Mouse (Mus musculus) heart, embryonic 12.5 days (tissue): Measurements from ENCODE around the gene Trpm3. TPM values are rescaled to one million over a fixed set of nuclear protein-coding genes. Genes with fewer than 3 reads are reported as not detected.

Experiments
- ATAC-seq: fragments of 200-750 bp; cut with Nextera tagmentation; 2 replicates; pipeline ENCODE4 v1.8.0; 2017; ENCODE audit warnings: moderate TSS enrichment, moderate library complexity; ENCODE audit not compliant: insufficient number of reproducible peaks, low FRiP score
- H3K27ac ChIP-seq: fragments of 300-500 bp; sonication (generic); 2 replicates; pipeline ENCODE4 v1.5.1; 2016; ENCODE audit warnings: mild to moderate bottlenecking, moderate library complexity; ENCODE audit not compliant: poor library complexity, severe bottlenecking
- H3K27me3 ChIP-seq: fragments of 300-500 bp; sonication (generic); replicated peaks from 2 replicates; pipeline ENCODE4 v1.6.1; 2016; ENCODE audit warnings: mild to moderate bottlenecking, moderate library complexity
- H3K36me3 ChIP-seq: fragments of 300-500 bp; sonication (generic); 2 replicates; pipeline ENCODE4 v1.6.1; 2016; ENCODE audit warnings: mild to moderate bottlenecking, moderate library complexity
- H3K4me1 ChIP-seq: fragments of 300-500 bp; sonication (generic); replicated peaks from 2 replicates; pipeline ENCODE4 v1.6.1; 2016; ENCODE audit warnings: mild to moderate bottlenecking
- H3K4me2 ChIP-seq: fragments of 300-500 bp; sonication (generic); 2 replicates; pipeline ENCODE4 v1.6.1; 2016; ENCODE audit warnings: mild to moderate bottlenecking, moderate library complexity
- H3K4me3 ChIP-seq: fragments of 300-500 bp; sonication (generic); 2 replicates; pipeline ENCODE4 v1.5.1; 2016; ENCODE audit warnings: mild to moderate bottlenecking
- H3K9ac ChIP-seq: fragments of 300-500 bp; sonication (generic); 2 replicates; pipeline ENCODE4 v1.6.1; 2016; ENCODE audit warnings: mild to moderate bottlenecking, moderate library complexity
- H3K9me3 ChIP-seq: fragments of 300-500 bp; sonication (generic); replicated peaks from 2 replicates; pipeline ENCODE4 v1.6.1; 2016; ENCODE audit warnings: mild to moderate bottlenecking, moderate library complexity
- WGBS: fragments of 180-500 bp; shearing (Covaris S2); methylation state at CpG from one replicate; pipeline ENCODE4 v1.1.7; 2016; 5-methylcytosine and 5-hydroxymethylcytosine counted together
- microRNA counts: library from miRNA; unstranded; fragments of <30 nt; microRNA quantifications from one replicate; lab custom pipeline; 2017
- microRNA-seq: library from miRNA; unstranded; fragments of <30 nt; microRNA quantifications from one replicate; pipeline ENCODE4, GENCODE M21; 2017
- polyA plus RNA-seq: library from polyadenylated mRNA; unstranded; fragments of >200 nt; fragmentation: Nextera tagmentation; extraction: Ambion mirVana; gene quantifications from 2 replicates; pipeline ENCODE4 v1.2.1, GENCODE M21; 2016

Gene Trpm3
- polyA plus RNA-seq, 1 experiment from 2014 or later = 1.0 TPM

DNA sequence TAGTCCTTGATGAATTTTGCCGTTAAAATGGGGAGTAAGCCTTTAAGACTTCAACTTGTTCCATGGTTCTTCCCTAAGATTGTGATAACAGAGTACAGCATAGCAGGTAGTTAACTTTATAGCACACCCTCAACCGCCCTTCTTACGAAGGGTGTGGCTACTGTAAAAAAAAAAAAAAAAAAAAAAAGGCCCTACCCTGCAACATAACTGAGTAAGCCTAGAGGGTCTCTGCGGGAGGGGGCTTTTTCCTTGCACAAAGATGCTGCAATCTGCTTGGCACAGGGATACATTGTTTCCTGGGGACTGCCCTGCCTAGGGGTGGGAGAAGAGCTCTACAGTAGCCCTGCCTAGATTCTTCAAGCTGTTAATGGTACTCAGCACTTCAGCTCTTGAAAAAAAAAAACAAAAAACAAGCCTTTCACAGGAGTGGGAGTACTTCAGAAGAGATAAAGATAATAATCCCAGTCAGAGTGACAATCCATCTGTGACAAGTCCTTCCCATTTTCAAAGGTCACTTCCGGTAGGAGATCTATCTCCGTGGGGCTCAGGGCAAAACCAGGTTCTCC lies 903.4 kb downstream of the Trpm3 start:
- WGBS = 32% methylated on average over 6 of the region's 6 CpGs
- no peak overlapping the region for H3K4me3 ChIP-seq
- no peaks in the 10 kb centered on the region for H3K4me1 ChIP-seq
- no peak overlapping the region for H3K9ac ChIP-seq
- no peak overlapping the region for H3K4me2 ChIP-seq
- no peak for ATAC-seq
- no peaks in the 10 kb centered on the region for H3K27me3 ChIP-seq
- no peaks in the 10 kb centered on the region for H3K36me3 ChIP-seq
- no peaks in the 10 kb centered on the region for H3K9me3 ChIP-seq
- H3K27ac ChIP-seq = no peak overlapping the region

- no peaks in the 10 kb centered on the region for H3K9me3 ChIP-seq
- H3K36me3 ChIP-seq = no peaks in the 10 kb centered on the region
- H3K27ac ChIP-seq = no peak overlapping the region
- H3K9ac ChIP-seq = no peak overlapping the region
- no peak for ATAC-seq
- H3K4me2 ChIP-seq = no peak overlapping the region
- H3K4me1 ChIP-seq = no peaks in the 10 kb centered on the region
- no peaks in the 10 kb centered on the region for H3K27me3 ChIP-seq
- no peak overlapping the region for H3K4me3 ChIP-seq
Measured at GRCm38 (mm10) chr19:23043699-23044098, 904.9 kb downstream of the Trpm3 start.

MicroRNAs within 50 kb of the gene (microRNA counts, 519-probe panel; counts per million panel counts)
- 4,563 counts per million, percentile 45 among the panel's probes with 10 or more counts for microRNA mmu-miR-204 (lab: Ali Mortazavi, UCI)

Small RNA genes lying within 50 kb of the gene (microRNA-seq; reads per million reads assigned to microRNA genes)
- 159 reads per million, percentile 59 among the genes with 10 or more reads in this experiment for gene Mir204
